In genomic region chr4:55619891-55620290, GRCm38 (mm10) we compare ENCODE assay signal across 20 mouse cellular contexts.
DNase-seq lines count a peak whose midpoint lies in the region; TF ChIP-seq lines count a peak whose summit lies in the region.
"Had no signal": no experiment of that assay in that cellular context is flagged by ENCODE, and none has a peak within 500 bp of the region (broad histone marks: within the 10 kb centered on the region; RNA-seq: fewer than 3 reads in every experiment).

No protein-coding gene starts in this region.

- DNase-seq in adrenal gland, postnatal 36 days = peak; percentile 15 to 16
- no peak for DNase-seq in adrenal gland, postnatal 10 days
- DNase-seq in lung, postnatal 36 days = peak; percentile 48
- no peak for DNase-seq in lung, adult 2 months
- DNase-seq in NIH3T3 (ENCODE audit: low read depth) = peak; percentile 66
- DNase-seq in fibroblast of lung, adult 2 months (ENCODE audit: low read depth) = peak; percentile 62
- no peak for DNase-seq in thymus, adult 18-20 months
- DNase-seq in B cell, adult 2 months = no peak
- DNase-seq: adrenal gland, postnatal 25 days; cerebellum, adult 18-20 months; cerebellum, adult 9-10 months; cerebellum, postnatal 14 days; gastrocnemius, postnatal 10 days; gastrocnemius, postnatal 36 days; heart, adult 2 months; heart, postnatal 14 days; heart, postnatal 4 days; kidney, adult 18-20 months had no signal

- TF ChIP-seq CTCF in lung, adult 2 months (IDR thresholded peaks at IDR 0.05; ENCODE audit: insufficient read depth, low read length) = no peak

- WGBS in lung, adult 2 months = 67% methylated on average over 3 of the region's 3 CpGs

- TF ChIP-seq POLR2A in lung, adult 2 months (IDR thresholded peaks at IDR 0.05; ENCODE audit: borderline replicate concordance, extremely low read depth, low read depth, low read length) = no peak

- no peak overlapping the region for H3K4me3 ChIP-seq in lung, adult 2 months (replicated peaks; ENCODE audit: extremely low read depth, low read depth, low read length)
- H3K4me3 ChIP-seq: heart, adult 2 months; heart, embryonic 10.5 days; heart, embryonic 13.5 days had no signal

- H3K4me1 ChIP-seq in lung, adult 2 months (ENCODE audit: control insufficient read depth, insufficient read depth, low read length) = peaks cover 8% of the 10 kb centered on the region
- H3K4me1 ChIP-seq: heart, embryonic 10.5 days had no signal

Comparison
In these comparisons a context has a peak if more than half of its experiments do, and no peak if none do; other contexts are left out.
1. DNase-seq: peak in adrenal gland, postnatal 36 days (2 of 2), lung, postnatal 36 days (single experiment), NIH3T3 (single experiment) and fibroblast of lung, adult 2 months (single experiment); none in adrenal gland, postnatal 10 days (single experiment), lung, adult 2 months (single experiment), thymus, adult 18-20 months (0 of 2) and B cell, adult 2 months (0 of 2).